Mouse (Mus musculus) left cerebral cortex, postnatal 10 days (tissue): ENCODE measurements around the gene Stk40. TPM values are rescaled to one million over a fixed set of nuclear protein-coding genes. Genes with fewer than 3 reads are reported as not detected.

Experiments
- DNase-seq, 2 experiments: peaks; one replicate each; pipeline ENCODE4 v3.0.0; 2021 to 2022; ENCODE audit warnings: low spot score in 2 of 2, mixed read lengths in 1 of 2; ENCODE audit errors: extremely low spot score in 1 of 2
- intact Hi-C: fragments of 180-260 bp; cut with DNase I; formaldehyde crosslinking; loops from one replicate; pipeline ENCODE4 v1.15.1; 2025
- total RNA-seq, 2 experiments: library from RNA; stranded (reverse); gene quantifications; 2 replicates each; pipeline ENCODE4 v1.2.3; 2021

The Stk40 gene
- total RNA-seq, 2 experiments from 2014 or later: 18.6 to 25.9 TPM

- DNase-seq: no peak
- intact Hi-C loops: no loop called here
Observed at GRCm38 (mm10) chr4:126115871-126116521, 12.2 kb downstream of the Stk40 start.

- no peak for DNase-seq
- intact Hi-C loops: no loop called here
Observed at GRCm38 (mm10) chr4:126117116-126117515, 13.4 kb downstream of the Stk40 start.

GRCm38 (mm10) chr4:126118651-126119050 is 14.9 kb downstream of the Stk40 start:
- peak in 1 of 2 experiments; percentile 68 for DNase-seq
- intact Hi-C loops: no loop called here

DNA sequence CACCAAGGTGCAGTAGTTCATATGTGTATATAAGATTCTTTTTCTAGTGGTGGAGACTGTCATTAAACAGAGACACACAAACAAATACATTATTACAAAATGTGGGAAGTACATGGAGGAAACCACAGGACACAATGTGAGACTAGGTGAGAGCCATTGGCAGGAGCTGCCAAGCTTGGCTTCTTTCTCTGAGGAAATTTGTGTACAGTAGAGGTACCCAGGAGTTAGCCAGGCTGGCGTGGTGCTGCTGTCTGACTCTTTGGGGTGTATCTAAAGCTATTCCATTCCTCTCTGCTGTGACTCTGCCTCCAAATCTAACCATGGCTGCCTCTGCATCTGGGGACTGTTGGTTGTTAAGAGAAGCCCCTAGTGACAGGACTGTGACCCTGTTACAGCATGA is 15.3 kb downstream of the Stk40 start:
- no peak for DNase-seq
- intact Hi-C loops: no loop called here

GRCm38 (mm10) chr4:126120052-126120451 is 16.3 kb downstream of the Stk40 start:
- no peak for DNase-seq
- intact Hi-C loops: no loop called here

DNA sequence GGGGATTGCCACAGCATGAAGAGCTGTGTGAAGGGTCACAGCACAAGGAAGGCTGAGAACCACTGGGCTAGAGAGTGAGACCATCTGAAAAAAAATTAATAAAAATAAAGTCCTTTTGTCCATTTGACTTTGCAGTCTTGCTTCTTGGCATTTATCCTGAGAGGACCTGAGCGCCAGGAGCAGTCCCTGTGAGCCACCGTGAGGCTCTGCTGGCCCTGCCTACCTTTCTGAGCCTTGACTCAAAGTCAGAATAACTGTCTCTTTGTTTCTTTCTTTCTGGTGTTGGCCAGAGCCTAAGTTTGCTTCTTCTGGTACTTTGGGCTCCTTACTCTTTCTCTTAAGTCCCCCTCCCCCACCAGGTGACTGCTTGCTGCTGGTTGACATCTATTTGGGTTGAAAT is 16.7 kb downstream of the Stk40 start:
- intact Hi-C loops: no loop called here
- DNase-seq: no peak

GRCm38 (mm10) chr4:126123309-126124040 is 19.7 kb downstream of the Stk40 start:
- no peak for DNase-seq

DNA sequence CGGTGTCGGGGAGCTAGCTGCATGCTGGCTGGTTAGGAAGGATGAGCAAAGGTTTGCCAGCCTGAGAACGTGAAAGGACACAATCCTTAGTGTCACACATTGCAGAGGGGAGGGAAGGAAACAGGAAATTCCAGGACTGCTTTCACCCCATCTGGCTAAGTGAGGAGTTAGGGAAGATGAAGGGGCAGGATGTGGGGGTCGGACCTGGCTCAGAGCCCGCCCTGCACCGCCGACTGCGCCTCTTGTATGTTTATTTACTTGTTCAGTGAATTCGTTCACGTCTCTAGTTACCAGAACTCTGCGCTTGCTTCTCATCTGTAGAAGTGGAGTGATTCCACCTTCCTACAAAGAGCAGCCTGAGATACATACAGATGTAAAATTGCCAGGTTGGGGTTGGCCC is 26.7 kb downstream of the Stk40 start:
- intact Hi-C loops: no loop called here
- peak in 1 of 2 experiments; percentile 82 for DNase-seq

More at GRCm38 (mm10) chr4:126123309-126124040, 19.7 kb downstream of the Stk40 start:
- intact Hi-C loops: no loop called here

- DNase-seq: peak; percentile 78 to 80
- intact Hi-C loops: no loop called here
Observed at GRCm38 (mm10) chr4:126131290-126132121, 27.7 kb downstream of the Stk40 start.

DNA sequence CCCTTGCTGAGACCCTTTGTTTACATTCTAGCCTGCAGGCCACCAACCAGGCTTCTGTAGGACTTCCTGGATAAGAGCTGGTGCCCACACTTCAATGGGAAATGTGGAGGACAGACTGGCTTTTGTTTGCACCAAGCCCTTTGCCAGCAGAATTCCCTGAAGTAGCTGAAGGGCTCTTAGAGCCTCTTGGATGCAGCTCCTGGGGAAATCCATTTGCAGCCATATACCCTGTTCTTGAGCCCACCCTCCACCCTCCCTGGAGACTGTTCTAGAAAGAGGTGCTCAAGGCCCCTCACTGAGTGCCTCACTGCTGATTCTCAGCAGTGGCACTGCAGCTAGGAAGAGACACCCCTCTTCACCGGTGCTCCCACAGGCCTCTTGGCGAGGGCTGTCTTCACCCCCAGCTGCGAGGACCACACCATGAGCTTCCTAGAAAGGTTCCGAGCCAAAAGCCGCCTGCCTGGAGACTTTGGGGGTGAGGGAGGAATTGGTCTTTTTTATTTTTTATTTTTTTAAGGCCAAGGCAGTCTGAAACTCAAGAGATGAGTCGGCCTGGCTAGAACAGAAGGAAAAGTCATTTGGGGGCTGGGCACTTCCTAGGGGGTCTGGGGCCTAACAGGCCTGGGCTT is 29.0 kb downstream of the Stk40 start:
- intact Hi-C loops: no loop called here
- no peak for DNase-seq

- intact Hi-C loops: no loop called here
- DNase-seq: no peak
Observed at GRCm38 (mm10) chr4:126134236-126134635, 30.5 kb downstream of the Stk40 start.

DNA sequence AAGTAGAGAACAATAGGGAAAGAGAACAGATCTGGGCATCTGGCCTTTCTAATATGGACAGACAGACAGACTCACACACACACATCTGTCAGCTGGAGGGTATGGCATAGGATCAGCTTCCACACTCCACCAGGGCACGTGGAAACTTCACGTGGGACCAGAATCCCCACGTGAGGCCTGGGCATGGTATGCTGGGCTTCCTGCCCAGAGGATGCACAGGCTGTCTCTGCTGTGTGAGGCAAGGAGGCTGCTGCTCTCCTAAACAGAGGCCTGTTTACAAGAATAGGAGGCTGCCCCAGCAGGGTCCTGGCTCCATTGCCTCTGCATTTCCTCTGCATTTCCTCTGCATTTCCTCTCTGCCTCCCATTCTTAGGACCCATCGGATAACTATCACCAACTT is 30.9 kb downstream of the Stk40 start:
- intact Hi-C loops: no loop called here
- DNase-seq: no peak

GRCm38 (mm10) chr4:126137773-126138172 is 34.0 kb downstream of the Stk40 start:
- DNase-seq: no peak
- intact Hi-C loops: no loop called here

GRCm38 (mm10) chr4:126141021-126141420 is 37.3 kb downstream of the Stk40 start:
- intact Hi-C loops: no loop called here
- DNase-seq: no peak

DNA sequence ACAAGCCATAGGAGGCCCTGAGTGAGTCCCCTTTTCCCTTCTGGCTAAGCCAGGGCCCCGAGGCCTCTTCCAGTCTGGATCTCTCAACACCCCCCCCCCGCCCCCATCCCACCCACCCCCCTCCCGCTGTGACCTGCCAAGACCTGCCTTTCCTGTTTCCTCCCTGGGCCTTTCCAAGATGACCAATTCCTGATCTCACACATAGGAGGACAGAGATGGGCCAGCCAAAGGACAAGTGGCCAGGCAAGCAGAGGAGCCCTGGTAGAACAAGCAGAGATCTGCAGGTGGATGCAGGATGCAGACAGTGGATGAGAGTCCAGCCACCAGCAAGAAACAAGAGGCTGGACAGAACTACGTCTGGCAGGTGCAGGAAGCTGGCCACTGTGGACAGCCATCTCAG is 41.6 kb downstream of the Stk40 start:
- DNase-seq: no peak
- intact Hi-C loops: no loop called here

GRCm38 (mm10) chr4:126146974-126147532 is 43.3 kb downstream of the Stk40 start:
- intact Hi-C loops: no loop called here
- DNase-seq: no peak

GRCm38 (mm10) chr4:126147533-126148160 is 43.9 kb downstream of the Stk40 start, which contains the start of gene Eva1b:
TSS of gene Eva1b (plus strand) at chr4:126147744.
- DNase-seq: peak in 1 of 2 experiments; percentile 83
- intact Hi-C loops: no loop called here

GRCm38 (mm10) chr4:126148161-126148961 is 44.6 kb downstream of the Stk40 start:
- peak in 1 of 2 experiments; percentile 87 for DNase-seq
- intact Hi-C loops: no loop called here
